Mouse (Mus musculus): ENCODE results near the gene Fmnl3.

GRCm38 (mm10) chr15:99326407-99326806, 43.9 kb downstream of the Fmnl3 start:
- TF ChIP-seq CTCF (conservative IDR thresholded peaks at IDR 0.05; ENCODE audit: low read length): no peak
- TF ChIP-seq NANOG (IDR thresholded peaks at IDR 0.05; ENCODE audit: borderline replicate concordance, low read length): no peak
